Mouse (Mus musculus) embryonic facial prominence, embryonic 10.5 days (tissue): Measurements from ENCODE around the gene Ccdc39. TPM values are rescaled to one million over a fixed set of nuclear protein-coding genes. Genes with fewer than 3 reads are reported as not detected.
A peak's percentile ranks its signal among the peaks of the same experiment; 100 is the strongest.

Experiments
- DNase-seq: peaks from one replicate; pipeline ENCODE4 v3.0.0-alpha.2; 2017; ENCODE audit warnings: low spot score
- H3K27ac ChIP-seq: fragments of 300-500 bp; sonication (generic); replicated peaks from 2 replicates; pipeline ENCODE4 v1.5.1; 2016; ENCODE audit warnings: mild to moderate bottlenecking
- H3K27me3 ChIP-seq: fragments of 300-500 bp; sonication (generic); replicated peaks from 2 replicates; pipeline ENCODE4 v1.6.1; 2016; ENCODE audit warnings: low read depth, mild to moderate bottlenecking; ENCODE audit not compliant: poor library complexity, severe bottlenecking
- H3K36me3 ChIP-seq: fragments of 300-500 bp; sonication (generic); replicated peaks from 2 replicates; pipeline ENCODE4 v1.6.1; 2016; ENCODE audit warnings: mild to moderate bottlenecking, moderate library complexity
- H3K4me1 ChIP-seq: fragments of 300-500 bp; sonication (generic); 2 replicates; pipeline ENCODE4 v1.6.1; 2016
- H3K4me3 ChIP-seq: fragments of 300-500 bp; sonication (generic); 2 replicates; pipeline ENCODE4 v1.5.1; 2016; ENCODE audit warnings: mild to moderate bottlenecking, moderate library complexity
- H3K9me3 ChIP-seq: fragments of 300-500 bp; sonication (generic); 2 replicates; pipeline ENCODE4 v1.6.1; 2016; ENCODE audit warnings: mild to moderate bottlenecking
- WGBS: fragments of 180-500 bp; shearing (Covaris S2); methylation state at CpG from one replicate; pipeline ENCODE4 v1.1.7; 2016; 5-methylcytosine and 5-hydroxymethylcytosine counted together
- polyA plus RNA-seq: library from polyadenylated mRNA; unstranded; fragments of >200 nt; fragmentation: Nextera tagmentation; extraction: Ambion mirVana; gene quantifications from 2 replicates; pipeline ENCODE4 v1.2.1, GENCODE M21; 2016

Gene Ccdc39
- 5.8 and 6.2 TPM in 2 replicates for polyA plus RNA-seq

DNA sequence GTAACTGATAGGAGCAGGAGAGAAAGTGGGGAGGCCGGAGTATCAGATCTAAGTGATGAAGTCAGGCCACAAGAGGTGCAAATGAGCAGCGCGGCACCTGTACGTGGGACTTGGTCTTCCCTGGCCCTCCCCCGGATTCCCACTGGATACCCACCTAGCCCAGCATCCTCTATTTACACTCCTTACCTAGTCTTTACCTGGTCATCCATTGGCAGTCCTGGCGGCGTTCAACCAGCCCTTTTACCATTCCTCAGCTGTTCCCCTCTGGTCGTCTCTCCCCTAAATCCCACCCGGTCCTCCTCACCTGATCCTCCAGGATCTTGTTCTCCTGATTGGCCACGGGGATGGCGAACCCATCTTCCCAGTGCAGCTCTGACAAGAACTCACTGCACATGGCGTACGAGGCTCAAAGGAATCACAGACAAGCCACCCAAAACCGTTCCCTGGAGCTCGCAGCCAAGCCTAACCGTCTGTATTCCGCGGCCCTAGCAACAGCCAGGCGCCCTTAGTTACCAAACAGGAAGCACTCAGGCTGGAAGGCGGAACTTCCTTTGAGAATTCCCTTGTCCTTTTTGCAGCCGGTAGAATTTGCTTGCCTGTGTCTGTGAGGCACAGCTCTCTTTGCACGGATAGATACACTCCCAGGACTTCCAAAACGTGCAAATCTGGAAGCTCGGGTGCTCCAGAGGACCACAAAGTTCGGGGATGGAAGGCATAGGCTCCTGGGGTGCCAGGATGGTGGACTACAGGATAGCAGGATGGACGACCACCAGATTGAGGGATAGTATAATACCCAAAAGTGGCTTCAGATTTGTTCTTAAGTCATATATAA, at the start of gene Ccdc39:
Ccdc39 (minus strand) TSS at position 510 of the 832 bp plus-strand sequence.
- H3K4me3 ChIP-seq, result peak within 1 kb of the TSS; percentile 63
- peak within 1 kb of the TSS; percentile 87 for H3K27ac ChIP-seq
- no peaks in the 10 kb centered on the region for H3K27me3 ChIP-seq
- WGBS, result 5% methylated on average over 26 of the region's 26 CpGs
- H3K36me3 ChIP-seq, result no peaks in the 10 kb centered on the region
- peak; percentile 86 for DNase-seq
- no peaks in the 10 kb centered on the region for H3K9me3 ChIP-seq
- peaks cover 11% of the 10 kb centered on the region for H3K4me1 ChIP-seq

DNA sequence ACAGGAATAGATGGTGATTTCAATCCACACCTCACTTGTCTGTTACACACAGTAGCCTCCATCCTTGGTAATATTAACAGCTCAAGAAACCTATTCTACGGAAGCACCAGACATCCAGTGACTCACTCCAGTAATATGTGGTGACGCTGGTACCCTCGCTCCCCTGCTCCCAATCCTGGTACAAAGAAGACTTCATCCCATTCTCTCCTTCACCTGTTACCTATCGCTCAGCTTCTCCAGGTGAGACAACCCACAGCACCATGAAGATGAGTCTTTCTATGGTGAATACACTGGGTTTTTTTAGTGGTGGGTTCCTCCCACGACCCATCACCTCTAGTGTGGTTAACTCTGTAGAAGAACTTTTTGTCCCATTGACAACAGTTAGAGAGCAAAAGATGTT, 49.3 kb upstream of the Ccdc39 start:
- WGBS, result 91% methylated on average over 5 of the region's 5 CpGs
- Histone ChIP-seq H3K27ac (no peak overlapping the region), H3K4me1 (0 out of 2 replicates have a peak, but pooled peaks cover 2% of the 10 kb centered on the region), H3K4me3 (no peak overlapping the region), H3K9me3 (no peaks in the 10 kb centered on the region), H3K36me3 (no peaks in the 10 kb centered on the region), H3K27me3 (no peaks in the 10 kb centered on the region)
- DNase-seq, result no peak

DNA sequence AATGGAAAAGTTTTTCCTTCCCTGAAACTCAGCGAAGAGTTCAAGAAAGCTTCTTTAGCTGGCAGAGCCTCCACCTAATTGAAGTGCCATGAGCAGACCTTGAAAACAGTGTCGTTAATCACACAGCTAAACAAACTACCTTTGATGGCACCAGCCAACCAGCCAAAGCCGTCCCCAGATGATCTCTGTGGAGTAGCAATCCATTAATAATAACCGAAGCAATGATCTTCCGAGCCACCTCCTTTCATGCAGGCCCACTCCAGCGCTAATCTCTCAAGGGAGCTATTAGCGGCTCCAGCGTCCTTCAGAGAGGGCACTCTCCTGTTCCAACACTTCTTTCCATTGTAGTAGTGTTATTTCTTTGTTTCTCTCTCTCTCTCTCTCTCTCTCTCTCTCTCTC, 43.3 kb upstream of the Ccdc39 start:
- no peak overlapping the region for H3K27ac ChIP-seq
- DNase-seq, result no peak
- no peaks in the 10 kb centered on the region for H3K27me3 ChIP-seq
- H3K36me3 ChIP-seq, result no peaks in the 10 kb centered on the region
- 0 out of 2 replicates have a peak, but pooled peaks cover 2% of the 10 kb centered on the region for H3K4me1 ChIP-seq
- 51% methylated on average over 8 of the region's 8 CpGs for WGBS
- no peaks in the 10 kb centered on the region for H3K9me3 ChIP-seq
- H3K4me3 ChIP-seq, result no peak overlapping the region

DNA sequence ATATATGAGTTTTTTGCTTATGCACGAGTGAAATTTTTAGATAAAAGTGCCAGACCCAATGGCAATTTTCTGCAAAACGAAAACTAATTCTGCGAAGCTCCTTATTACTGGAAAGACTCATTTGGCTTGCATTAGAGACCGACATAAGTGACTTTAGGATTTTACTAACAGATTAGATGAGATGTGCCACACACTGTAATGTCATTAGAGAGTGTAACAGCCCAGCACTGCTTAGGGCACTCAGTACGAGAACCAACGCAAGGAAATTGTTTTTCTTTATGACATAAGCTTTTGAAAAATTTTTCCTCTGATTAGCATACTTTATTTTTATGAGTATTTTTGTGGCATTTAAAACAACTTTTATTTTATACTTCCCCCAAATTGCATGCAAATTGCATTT, 39.0 kb upstream of the Ccdc39 start:
- no peak for DNase-seq
- H3K4me3 ChIP-seq, result no peak overlapping the region
- 92% methylated on average over 6 of the region's 6 CpGs for WGBS
- no peaks in the 10 kb centered on the region for H3K27me3 ChIP-seq
- no peak overlapping the region for H3K27ac ChIP-seq
- H3K36me3 ChIP-seq, result no peaks in the 10 kb centered on the region
- no peaks in the 10 kb centered on the region for H3K9me3 ChIP-seq
- H3K4me1 ChIP-seq, result no peaks in the 10 kb centered on the region

DNA sequence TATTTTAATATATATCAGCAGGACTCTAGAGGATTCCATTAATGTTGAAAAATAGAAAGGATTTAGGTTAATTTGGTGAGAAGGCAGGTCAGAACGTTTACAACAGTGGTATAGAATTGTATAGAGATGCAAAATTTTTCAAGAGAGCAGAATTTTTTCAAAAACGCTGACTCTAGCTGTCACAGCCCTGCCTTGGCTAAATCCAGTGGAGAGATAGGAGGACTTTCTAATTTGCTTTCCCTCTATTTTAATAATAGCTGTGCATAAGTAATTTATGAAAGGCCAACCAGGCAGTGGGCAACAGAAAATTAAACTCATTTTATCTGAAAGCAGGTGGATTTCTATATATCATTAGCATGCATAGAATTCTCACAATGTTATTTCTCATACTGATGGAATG, 38.6 kb upstream of the Ccdc39 start:
- no peak overlapping the region for H3K27ac ChIP-seq
- H3K4me1 ChIP-seq, result no peaks in the 10 kb centered on the region
- WGBS, result 73% methylated on average over 2 of the region's 2 CpGs
- H3K4me3 ChIP-seq, result no peak overlapping the region
- no peak for DNase-seq
- H3K9me3 ChIP-seq, result no peaks in the 10 kb centered on the region
- no peaks in the 10 kb centered on the region for H3K27me3 ChIP-seq
- no peaks in the 10 kb centered on the region for H3K36me3 ChIP-seq

DNA sequence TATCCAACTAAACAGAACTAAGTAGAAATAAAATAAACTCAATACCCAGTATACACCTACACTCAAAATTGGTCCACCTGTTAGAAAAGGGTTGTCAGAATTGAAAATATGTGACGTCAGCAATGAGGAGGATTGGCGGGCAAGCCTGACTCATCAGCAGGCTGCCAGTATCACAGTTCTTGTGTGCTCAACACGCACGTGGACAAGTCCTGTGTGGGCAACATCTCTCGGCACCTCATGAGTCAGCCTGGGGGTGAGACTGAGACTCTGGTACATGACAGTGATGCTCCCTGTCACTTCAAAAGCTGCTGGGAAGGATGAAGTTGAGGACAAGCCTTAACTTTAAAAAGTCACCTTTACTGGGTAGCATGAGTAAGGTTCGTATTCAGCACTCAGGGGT, 34.6 kb upstream of the Ccdc39 start:
- H3K9me3 ChIP-seq, result no peaks in the 10 kb centered on the region
- H3K4me1 ChIP-seq, result peaks cover 8% of the 10 kb centered on the region
- DNase-seq, result no peak
- H3K27ac ChIP-seq, result no peak overlapping the region
- H3K36me3 ChIP-seq, result no peaks in the 10 kb centered on the region
- no peak overlapping the region for H3K4me3 ChIP-seq
- H3K27me3 ChIP-seq, result no peaks in the 10 kb centered on the region
- 92% methylated on average over 6 of the region's 6 CpGs for WGBS

DNA sequence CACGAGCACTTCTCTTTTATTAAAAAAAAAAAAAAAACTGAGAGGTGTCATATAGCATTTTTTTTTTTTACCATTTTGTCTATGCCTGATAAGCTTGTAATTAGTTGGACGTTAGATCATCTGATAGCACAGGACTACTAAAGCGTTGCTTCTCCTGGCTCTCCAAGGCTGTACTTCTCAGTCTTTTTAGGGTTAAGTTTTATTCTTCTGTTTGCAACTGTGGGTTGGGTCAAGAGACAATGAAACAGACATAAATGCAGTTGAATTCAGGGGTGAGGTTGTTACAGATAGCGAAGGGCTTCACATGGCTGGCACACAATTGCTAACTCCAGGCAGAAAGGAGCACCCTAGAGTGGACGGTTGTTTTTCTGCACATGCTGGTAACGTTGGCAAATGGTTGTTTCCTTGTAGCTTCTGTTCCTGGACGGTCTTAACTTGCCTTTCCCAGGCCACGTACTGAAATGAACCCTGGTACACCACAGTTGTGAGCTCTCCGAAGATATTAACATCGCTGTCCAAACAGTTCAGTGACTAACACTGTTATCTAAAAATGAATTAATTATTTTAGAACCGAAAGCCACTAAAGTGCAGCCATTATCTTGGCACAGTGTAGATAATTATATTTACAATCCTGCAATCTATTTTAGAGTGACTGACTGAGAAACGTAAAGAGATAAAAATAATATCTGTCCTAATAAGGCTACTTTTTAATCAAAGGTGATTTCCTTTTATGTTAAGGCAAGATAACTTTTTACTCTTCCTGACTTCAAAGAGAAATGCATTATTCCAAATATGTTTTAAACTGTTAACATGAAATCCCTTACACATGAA, 30.6 kb upstream of the Ccdc39 start:
- peaks cover 22% of the 10 kb centered on the region for H3K4me1 ChIP-seq
- no peaks in the 10 kb centered on the region for H3K9me3 ChIP-seq
- no peak overlapping the region for H3K27ac ChIP-seq
- no peaks in the 10 kb centered on the region for H3K27me3 ChIP-seq
- WGBS, result 86% methylated on average over 12 of the region's 12 CpGs
- DNase-seq, result no peak
- no peak overlapping the region for H3K4me3 ChIP-seq
- no peaks in the 10 kb centered on the region for H3K36me3 ChIP-seq

DNA sequence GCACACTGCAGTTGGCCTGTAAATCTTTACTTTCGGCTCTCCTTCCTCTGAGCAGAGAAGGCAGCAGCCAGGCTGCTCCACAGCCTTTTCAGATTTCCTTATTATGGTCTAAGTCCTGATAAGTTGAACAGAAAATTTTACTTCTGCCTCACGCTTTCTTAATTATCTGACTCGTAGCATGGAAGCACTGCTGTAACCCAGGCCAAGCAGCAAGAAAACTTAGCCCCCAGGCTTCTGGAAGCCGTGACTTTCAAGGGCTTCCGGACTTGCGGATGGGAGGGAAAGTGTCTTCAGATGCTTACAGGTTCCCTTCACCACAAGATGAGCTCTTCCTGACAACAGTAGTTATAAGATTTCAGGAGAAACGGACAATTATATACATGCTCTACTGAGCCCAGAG, 29.7 kb upstream of the Ccdc39 start:
- Histone ChIP-seq H3K36me3 (no peaks in the 10 kb centered on the region), H3K9me3 (no peaks in the 10 kb centered on the region), H3K27me3 (no peaks in the 10 kb centered on the region), H3K4me1 (peaks cover 22% of the 10 kb centered on the region), H3K27ac (no peak overlapping the region), H3K4me3 (no peak overlapping the region)
- WGBS, result 65% methylated on average over 7 of the region's 7 CpGs
- no peak for DNase-seq

DNA sequence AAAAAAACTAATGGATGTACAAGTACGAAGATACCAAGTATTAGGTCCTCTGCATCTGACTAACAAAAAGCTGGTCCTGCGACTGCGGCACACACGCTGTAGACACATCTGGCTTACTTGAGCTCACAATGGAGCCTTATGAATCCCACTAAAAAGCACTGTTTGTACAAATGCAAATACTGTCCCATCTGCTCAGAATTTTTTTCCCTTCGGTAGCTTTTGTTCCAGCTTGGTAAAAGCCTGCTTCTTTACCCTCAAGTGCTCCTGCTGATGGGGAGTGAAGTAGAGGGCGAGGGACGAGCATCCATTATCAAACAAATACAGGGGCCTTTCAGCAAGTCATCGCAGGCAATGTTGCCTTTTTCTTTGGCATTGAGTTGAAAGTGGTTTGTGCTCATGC, 29.3 kb upstream of the Ccdc39 start:
- H3K27me3 ChIP-seq, result no peaks in the 10 kb centered on the region
- H3K4me1 ChIP-seq, result peaks cover 22% of the 10 kb centered on the region
- DNase-seq, result no peak
- no peak overlapping the region for H3K27ac ChIP-seq
- WGBS, result 77% methylated on average over 8 of the region's 8 CpGs
- no peak overlapping the region for H3K4me3 ChIP-seq
- no peaks in the 10 kb centered on the region for H3K9me3 ChIP-seq
- no peaks in the 10 kb centered on the region for H3K36me3 ChIP-seq

DNA sequence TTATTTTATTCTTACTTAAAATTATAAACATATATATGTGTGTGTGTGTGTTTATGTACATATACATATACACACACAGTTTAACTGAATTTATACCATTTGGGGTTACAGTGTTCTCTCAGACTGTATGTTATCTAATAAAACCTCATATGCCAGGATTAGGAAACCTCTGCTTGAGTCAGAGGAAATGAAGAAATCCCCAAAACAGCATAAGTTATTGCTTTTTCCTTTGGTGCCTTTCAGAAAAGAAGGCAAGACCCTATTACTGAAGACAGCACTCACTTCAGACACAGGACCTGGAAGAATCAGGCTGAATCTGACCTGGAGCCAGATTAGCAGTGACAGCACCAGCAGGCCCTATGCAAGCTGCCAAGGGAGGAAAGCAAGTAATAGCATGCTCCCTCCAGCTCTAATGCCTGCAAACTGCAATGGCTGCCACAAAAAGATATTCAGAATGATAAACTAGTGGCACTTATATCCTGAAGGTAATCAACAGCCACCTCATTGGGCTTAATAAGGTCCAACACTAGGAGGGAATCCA, 20.0 kb upstream of the Ccdc39 start:
- H3K27me3 ChIP-seq, result no peaks in the 10 kb centered on the region
- no peaks in the 10 kb centered on the region for H3K36me3 ChIP-seq
- DNase-seq, result no peak
- no peaks in the 10 kb centered on the region for H3K9me3 ChIP-seq
- no peak overlapping the region for H3K4me3 ChIP-seq
- no peak overlapping the region for H3K27ac ChIP-seq
- H3K4me1 ChIP-seq, result no peaks in the 10 kb centered on the region

DNA sequence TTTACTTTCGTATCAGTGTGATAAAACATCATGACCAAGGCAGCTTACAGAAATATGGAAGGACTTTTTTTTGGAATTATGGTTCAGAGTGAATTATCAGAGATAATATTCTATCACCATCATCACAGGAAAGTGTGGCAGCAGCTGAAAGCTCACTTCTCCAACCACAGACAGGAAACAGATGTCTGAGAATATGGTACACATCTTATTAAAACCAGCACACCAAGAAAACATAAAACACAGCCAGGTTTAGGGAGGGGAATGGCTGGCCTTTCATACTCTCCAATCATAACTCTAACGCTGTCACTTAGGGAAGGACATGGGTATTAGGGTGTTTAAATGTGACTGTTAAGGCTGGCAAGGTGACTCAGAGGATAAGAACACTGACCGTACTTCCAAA, 14.8 kb upstream of the Ccdc39 start:
- no peak for DNase-seq
- H3K4me1 ChIP-seq, result no peaks in the 10 kb centered on the region
- no peak overlapping the region for H3K27ac ChIP-seq
- no peaks in the 10 kb centered on the region for H3K27me3 ChIP-seq
- 89% methylated on average over 3 of the region's 3 CpGs for WGBS
- no peaks in the 10 kb centered on the region for H3K36me3 ChIP-seq
- no peak overlapping the region for H3K4me3 ChIP-seq
- no peaks in the 10 kb centered on the region for H3K9me3 ChIP-seq

DNA sequence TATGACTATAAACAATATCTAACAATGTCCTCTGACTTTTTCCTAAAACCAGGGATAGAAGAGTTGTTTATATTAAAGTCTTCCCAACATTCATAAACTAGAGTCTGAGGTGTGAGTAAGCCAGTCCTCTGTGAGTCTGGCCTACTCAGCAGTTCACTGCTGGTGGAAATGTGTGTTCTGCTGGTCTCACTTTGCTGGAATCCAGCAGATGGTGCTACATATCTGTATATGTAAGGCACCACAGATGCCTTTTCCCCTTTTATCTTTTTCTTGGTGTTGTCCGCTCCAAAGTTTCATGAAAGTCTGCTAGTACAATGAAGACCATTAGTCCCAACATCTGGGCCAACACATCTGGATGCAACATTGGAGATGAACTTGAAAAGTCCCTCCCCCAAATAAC, 9.0 kb upstream of the Ccdc39 start:
- 73% methylated on average over 1 of the region's 1 CpGs for WGBS
- Histone ChIP-seq H3K36me3 (no peaks in the 10 kb centered on the region), H3K9me3 (no peaks in the 10 kb centered on the region), H3K4me1 (no peaks in the 10 kb centered on the region), H3K27ac (no peak overlapping the region), H3K4me3 (no peak overlapping the region), H3K27me3 (no peaks in the 10 kb centered on the region)
- no peak for DNase-seq

DNA sequence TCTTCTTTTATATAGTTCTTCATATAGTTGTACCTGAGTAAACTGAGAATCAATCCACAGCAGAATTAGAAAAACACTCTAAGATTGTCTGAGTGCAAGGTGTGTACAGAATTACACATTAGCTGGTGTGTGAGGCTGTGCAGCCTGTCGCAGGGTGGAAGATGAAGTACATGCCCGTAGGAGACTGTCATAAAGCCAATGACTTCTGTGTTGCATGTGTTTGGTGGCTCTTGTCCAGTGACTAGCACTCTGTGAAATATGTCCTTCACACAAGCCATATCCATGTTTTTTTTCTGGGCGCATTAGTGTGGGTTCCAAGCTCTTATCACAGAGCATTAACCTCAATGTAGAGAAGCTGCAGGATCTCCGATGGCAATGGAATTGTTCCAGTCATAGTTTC, 6.7 kb upstream of the Ccdc39 start:
- Histone ChIP-seq H3K36me3 (no peaks in the 10 kb centered on the region), H3K9me3 (no peaks in the 10 kb centered on the region), H3K4me1 (no peaks in the 10 kb centered on the region), H3K27me3 (no peaks in the 10 kb centered on the region), H3K27ac (no peak overlapping the region), H3K4me3 (no peak overlapping the region)
- WGBS, result 91% methylated on average over 4 of the region's 4 CpGs
- DNase-seq, result no peak
